Mouse (Mus musculus) left cerebral cortex, adult 9 months (tissue): ENCODE measurements at regions not wholly inside any gene's neighbourhood (a gene's known extent, or its start where the extent isn't known, plus 50 kb on each side); places are given as distances from the start of the nearest gene placed in this dataset.

Experiments
- DNase-seq, 2 experiments: peaks; one replicate each; pipeline ENCODE4 v3.0.0; 2022; ENCODE audit warnings: low spot score in 2 of 2

DNA sequence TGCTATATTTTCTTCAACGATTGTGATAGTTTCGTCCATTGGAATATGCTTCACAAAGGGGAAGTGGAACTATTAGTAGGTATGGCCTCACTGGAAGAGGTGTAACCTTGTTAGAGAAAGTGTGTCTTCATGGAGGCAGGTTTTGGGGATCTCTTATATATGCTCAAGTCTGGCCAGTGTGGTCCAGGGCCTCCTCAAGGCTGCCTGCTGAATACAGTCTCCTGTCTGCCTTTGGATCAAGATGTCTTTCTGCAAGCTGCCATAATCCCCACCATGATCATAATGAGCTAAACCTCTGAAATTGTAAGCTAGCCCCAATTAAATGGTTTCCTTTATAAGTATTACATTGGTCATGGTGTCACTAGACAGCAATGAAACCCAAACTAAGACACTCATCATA is 384.3 kb downstream of the Btbd3 start:
- DNase-seq, result no peak

DNA sequence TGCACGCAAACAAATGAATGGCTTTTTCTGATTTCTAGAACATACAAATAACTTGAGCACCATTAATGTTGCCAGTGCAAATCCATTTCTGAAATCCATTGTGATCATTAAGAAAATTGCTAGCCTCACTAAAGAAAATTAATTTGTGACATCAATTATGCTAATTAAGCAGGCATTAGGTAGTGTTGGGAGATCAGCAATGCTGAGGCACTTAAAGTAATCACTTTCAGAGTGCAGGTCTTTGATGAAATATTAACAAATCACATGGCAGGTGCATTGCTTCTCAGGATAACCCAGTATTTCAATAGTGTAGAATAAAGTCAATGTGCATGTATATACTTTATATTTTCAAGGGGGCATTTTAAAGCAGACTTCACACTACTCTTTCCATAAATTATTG is 385.0 kb downstream of the Btbd3 start:
- no peak for DNase-seq

DNA sequence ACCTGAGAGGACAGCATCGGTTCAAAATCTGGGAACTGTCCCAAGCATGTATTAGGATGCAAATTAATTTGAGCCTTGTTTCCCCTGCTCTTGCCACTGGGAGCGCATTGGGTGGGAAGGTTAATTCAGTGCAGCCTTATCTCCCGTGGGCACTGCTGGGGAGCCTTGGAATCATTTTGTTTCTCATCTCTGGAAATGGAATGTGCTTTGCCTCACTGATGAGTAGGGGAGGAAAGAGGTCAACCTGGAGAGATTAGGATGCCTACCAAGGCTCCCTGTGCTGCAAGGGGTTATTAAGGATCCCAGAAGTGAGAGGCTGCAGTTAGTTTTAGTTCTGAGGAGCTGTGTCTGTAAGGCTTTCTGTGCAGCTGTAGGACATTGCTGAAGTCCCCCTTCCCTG is 392.3 kb downstream of the Btbd3 start:
- DNase-seq, result no peak

DNA sequence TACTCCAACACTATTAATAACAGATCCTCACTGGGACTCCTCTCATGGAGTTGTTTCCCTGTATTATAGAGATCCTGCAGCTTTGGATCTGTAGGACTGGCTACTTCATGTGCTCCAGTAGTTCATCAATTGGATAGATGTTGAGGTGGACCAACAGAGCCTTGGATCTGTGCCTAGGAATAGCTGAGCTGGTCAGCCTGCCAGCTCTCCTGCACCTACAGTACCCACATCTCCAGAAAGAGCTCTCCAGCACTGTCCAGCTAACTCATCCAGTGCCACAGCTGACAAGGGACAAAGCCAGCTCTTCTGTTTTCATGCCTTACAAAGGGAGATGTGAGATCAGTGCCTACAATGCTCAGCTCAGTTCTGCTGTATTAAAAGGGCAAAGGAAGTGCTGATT is 403.0 kb downstream of the Btbd3 start:
- no peak for DNase-seq

DNA sequence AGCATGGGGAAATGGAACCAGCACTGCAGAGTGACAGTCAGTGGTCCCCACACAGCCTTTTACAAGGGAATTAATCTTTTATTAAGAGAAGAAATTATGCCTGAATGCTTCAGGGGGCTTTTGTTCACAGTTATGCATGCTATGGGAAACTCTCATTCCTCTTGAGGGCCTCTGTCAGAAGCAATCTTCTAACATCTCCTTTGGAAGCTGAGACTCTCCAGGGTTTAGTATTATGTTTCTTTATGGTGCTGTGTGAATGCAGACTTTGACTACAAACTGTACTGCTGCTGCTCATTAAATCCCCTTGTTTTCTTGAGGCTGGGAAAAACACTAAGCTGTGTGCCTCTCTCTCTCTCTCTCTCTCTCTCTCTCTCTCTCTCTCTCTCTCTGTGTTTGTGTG is 413.9 kb downstream of the Btbd3 start:
- no peak for DNase-seq

DNA sequence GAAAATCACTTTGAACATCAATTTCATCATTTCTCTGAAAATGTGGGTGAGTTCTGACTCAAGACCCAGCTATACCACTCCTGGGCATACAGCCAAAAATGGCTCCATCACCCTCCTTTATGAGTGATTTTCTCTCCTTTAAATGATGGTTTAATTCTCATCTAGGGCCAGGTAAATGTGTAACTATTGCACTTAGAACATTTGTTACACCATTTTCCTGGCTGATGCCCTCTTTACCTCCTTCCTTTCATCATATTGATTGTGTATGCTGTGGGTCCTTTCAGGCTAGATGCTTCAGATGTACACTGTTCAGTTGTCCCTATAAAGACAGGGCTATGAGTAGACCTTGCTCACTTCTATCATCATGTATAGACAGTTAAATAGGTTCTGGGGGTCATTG is 418.4 kb downstream of the Btbd3 start:
- no peak for DNase-seq

DNA sequence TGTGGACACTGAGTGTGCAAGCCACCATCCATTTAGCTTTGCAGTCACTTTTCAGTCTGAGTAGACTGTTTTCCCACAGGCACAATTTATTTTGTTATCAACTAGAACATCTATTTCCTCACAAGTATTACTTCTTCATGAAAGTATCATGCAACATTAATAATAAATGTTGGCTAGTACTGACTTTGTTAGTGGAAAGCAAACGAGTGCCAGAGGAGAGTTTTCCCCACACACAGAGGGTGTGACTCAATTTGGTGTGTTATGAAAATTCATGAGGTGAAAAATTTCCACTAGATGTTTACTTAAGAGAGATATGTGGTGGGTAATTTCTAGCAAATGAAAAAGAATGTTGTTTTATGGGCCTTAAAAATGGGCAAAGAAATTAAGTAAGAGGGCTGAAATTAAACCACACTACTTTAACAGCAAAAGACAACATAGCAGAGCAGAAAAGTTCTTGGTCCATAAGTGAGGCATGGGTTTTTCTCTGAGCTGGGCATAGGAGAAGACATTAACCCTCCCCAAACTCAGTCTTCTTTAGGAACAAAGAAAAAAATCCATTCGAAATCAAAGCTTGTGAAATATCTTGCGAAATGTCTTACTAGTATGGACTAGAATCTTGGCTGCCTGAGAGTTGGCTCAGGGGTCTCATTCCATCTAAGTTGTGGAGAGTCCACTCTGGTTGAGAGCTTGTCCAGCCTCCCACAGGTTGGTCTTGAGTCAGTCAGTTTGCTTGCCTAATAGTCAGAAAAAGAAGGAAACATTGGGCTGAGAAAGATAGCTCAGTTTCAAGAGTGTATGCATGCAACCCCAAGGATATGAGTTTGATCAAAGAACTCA is 419.1 kb downstream of the Btbd3 start:
- no peak for DNase-seq

DNA sequence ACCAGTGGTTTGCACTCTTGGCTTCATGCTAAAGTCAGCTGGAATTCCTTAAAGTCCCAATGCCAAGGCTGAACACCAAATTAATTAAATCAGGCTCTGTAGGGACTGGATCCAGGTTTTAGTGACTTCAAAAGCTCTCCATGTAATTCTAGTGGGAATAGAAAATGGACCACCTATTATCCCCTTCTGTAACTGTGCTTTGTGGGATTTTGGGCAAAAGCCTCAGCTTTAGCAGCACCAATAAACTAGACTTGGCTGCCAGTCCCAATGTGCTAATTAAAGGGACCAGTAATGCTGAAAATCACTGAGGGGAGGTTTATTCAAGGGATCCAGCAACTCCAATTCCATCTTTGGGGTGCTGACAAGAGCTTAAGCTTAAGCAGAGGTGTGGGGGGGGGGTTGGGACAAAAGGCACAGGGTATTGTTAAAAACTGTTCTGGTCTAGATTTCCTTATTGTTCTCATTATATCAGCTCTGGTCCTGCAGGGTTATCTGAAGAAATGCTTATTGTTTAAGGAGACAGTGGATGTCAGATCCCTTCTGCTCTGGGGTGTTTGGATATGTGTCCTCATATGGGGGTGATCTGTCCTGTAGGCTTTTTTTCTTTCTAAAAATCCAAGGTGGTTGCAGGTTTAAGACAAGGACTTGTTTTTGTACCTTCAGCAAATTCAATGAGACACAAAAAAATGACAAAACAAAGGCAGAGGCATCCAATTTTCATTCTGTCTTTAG is 431.9 kb downstream of the Btbd3 start:
- peak in 1 of 2 experiments; percentile 14 for DNase-seq

DNA sequence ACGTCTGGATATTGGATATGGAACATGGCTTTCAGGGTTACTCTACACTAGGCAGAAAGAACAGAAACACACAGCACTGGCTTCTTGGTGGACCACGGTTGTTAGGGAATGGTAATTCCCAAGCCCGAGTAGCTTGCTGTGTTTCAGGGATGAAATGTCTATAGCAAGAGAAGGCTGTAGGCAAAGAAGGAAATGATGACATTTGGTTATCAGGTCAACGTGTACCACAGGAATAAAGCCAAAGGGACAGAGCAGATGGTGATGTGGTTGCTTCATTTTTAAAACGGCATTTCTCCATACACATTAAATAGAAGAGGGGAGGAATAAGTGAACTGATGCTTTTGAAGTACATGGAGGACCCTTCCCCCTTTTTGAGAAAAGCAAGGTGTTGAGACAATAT is 433.1 kb downstream of the Btbd3 start:
- DNase-seq, result no peak

DNA sequence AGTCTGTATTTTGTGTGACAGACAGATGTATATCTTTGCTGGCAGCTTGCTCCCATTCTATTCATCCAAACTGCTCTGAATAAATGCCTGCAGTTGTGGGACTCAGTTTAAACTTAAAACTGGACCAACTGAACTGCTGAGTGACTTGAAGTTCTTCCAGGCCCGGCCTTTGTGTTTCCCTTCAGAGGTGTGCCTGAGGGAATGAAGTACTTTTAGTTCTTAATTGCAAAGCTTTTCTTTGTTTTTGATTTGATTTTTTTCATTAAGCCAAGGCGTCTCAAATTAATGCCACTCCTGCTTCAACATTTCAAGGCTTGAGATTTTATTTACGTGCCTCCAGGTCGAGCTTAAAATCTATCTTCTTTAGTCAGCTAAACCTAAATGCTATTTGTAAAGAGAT is 446.4 kb downstream of the Btbd3 start:
- DNase-seq, result no peak

DNA sequence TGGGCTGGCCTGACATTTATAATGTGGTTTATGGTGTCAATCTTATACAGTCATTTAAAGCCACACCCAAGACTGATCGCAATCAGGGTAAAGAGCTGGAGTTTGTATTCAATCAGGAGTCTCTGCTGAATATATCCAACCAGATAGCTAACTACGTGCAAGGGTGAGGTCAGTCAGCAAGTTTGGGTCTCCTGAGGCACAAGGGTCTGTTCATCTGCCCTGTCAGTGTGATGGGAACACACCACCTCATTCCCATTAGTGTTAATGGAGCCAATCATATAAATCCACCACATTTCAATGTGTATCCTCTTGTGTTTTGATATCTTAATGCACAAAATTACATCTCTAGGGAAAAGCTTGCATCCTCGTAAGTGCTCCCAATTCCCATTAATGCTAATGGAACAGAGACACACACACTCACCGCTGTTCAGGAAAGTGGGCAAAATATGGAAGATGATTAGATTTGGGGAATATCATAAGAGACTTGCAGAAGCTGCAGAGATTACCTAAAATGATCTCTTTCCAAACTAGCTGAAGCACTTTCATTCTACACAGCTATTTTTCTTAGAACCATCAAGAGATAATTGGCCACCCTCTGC is 447.7 kb downstream of the Btbd3 start:
- no peak for DNase-seq

DNA sequence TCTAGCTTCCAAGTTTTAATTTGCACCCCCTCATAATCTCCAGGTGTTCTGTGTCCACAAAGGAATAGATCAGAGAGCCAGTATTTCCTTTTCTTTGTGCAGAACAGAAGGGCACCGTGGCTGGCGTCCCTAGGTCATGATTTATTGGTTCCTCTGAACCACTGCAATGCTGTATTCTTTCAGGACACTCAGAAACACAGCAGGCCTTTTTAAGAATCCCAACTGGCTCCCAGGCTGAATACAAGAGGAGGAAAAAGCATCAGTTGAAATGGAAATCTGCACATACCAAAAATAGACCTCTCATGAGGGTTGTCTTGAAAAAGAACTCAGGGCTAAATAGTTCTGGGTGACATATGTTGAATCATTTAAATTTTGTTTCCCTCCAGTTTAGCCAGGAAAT is 452.4 kb downstream of the Btbd3 start:
- peak; percentile 10 to 50 for DNase-seq

DNA sequence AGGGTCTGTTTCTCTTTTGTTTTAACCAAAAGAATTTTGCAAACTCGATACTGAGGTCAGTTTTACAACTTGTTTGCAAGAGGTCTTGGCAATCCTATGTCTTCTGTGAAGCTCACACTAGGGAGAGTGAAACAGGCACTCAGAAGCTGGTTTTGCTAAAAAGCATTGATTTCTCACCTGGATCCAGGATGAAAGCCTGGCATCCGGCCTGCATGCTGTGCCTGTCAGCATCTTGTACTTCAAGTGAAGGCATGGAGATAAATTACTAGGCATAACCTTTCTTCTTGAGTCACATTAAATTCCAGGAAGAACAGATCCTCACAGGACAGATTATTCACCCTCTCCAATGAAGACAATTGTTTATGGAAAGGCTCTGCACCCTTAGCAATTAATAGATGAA is 477.5 kb downstream of the Btbd3 start:
- DNase-seq, result no peak

DNA sequence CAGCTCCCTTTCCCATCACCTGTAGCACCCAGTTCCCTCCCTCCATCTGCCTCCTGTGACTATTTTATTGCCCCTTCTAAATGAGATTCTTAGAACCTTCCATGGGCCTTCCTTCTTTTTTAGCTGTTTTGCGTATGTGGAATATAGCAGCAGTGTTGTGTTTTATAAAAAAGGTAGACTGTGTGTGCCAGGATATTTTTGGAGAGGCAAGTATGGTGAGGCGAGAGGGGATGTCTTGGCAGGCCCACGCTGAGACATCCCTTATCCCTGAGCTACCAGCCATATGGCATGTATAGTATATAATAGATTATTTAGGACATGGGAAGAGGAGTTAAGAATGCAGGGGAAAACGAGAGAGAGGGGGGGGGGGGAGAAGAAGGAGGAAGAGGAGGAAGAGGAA is 488.4 kb downstream of the Btbd3 start:
- DNase-seq, result peak; percentile 7 to 31

DNA sequence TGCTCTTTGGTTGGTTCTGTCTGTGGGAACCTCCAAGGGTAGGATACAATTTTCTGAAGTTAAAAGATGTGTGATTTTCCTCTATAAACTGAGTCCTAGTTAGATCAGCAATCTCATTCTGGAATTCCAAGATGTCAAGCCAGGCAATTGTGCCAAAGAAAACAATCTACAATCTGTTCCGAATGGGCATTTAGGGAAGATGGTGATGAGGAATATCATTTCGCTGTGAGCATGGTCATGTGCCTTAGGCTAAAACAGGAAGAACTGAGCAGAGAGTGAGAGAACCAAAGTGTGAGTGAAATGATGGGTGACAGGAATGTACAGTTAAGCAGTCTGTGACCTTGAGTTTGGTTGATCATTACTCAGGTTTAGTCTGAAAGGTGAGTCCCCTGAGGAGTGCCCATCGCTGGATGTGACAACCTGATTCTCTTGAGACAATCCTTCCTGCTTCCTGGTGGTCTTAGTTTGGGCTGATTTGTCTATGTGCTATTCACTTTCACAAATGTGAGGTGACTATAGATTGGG is 504.1 kb downstream of the Btbd3 start:
- no peak for DNase-seq

DNA sequence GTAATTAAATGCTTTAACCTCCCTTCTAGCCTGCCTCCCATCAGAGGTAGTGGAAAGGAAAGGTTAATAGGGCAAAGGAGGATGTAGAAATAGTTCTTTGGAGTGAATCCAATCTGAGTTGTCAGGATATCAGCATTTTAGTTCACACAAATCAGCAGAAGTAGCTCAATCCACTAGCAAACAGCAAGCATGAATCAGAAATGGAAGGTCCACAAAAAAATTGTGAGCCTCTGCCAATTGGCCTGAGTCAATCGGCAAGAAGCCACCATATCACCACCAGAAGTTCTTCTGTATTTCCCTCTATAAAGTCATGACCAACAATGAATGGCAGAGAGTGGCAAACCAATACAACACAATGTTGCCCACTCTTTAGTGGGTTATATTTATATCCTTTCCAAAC is 505.0 kb downstream of the Btbd3 start:
- DNase-seq, result no peak

DNA sequence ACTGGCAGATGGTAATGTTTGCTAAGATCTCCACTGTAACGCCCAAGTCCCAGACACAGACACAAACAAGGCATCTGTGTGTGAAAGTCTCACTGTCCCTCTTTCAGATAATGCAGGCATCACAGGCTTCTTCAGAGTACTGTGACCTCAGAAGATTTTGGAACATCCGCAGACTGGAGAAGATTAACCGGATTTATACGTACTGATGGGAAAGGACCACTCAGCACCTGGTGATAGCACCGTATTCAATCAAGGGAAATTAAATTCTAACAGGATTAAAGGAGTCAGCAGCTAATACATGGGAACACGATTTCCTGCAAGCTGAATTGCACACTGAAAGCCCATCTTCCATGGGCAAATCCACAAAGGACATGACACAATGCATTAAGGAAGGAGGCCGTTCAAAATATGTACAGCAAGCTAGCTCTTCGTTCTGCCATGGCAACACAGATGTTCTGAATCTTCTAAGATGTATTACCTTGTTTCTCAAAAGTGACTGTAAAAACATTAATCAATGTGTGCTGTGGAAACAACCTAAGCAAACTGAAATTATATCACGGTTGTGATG is 510.0 kb downstream of the Btbd3 start:
- no peak for DNase-seq

DNA sequence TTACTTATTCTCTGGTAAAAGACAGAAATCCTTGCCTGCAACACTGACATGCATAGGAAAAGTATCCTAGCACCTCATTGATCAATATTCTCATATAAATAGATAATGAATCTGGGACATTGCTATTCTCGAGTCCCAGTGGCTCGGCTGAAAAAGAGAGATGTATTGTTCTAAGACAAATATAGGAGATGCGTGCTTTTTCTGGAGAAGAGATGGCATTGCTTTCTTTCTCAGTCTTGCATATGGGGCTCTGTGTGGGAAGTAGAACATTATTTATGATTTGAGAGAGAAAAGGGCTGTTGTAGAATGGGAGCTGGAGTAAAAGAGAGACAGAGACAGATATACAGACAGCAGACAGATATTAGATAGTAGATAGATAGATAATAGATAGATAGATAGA is 527.4 kb downstream of the Btbd3 start:
- DNase-seq, result no peak

DNA sequence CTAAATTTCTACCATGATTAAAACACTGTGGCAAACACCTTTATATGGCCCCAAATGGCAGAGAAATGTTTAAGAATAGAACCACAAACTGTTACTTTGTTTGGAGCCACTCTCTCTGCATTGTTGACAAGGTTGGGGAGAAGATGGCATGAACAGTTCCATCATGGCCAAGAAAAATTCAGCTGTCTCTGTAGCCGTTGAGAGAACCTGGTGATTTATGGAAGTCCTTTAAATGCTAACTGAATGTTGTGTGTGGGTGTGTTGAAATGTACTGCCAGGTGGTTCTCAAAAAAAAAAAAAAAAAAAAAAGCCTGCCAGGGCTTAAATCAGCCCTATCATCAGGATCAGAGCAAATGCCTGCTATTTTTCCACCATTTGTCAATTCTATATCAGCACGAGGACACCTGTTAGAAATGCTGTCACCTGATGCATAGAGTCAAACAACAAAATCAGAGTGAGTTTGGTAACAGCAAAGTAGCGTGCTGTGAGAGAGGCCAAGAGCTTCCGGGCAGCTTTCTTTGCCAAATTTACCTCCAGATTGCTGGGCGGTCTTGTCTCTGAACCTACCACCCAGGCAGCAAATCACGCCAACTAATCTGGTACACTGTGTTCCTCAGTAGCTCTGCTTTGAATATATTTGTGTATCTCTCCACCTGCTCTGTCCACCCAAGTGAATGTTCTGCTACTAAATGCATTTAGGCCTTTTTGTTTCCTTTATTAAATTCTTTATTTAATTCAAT is 536.5 kb downstream of the Btbd3 start:
- peak in 1 of 2 experiments; percentile 72 for DNase-seq

DNA sequence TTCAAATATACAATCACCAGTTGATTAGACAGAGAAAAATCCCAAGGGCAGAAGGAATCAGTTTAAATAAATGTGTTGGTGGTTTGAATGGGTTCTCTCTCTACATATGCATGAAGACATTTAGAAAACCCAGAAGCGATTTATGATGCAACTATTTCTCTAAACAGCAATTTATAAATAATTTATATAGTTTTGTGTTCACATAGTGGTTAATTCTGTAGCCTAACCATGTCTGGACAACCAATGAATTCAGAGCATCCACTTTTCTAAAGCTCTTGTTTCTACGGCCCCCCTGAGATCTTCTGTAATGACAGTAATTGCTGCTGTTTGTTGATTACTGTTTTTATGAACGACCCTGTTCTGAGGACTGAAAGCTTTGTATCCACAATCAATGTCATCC is 549.8 kb downstream of the Btbd3 start:
- no peak for DNase-seq

DNA sequence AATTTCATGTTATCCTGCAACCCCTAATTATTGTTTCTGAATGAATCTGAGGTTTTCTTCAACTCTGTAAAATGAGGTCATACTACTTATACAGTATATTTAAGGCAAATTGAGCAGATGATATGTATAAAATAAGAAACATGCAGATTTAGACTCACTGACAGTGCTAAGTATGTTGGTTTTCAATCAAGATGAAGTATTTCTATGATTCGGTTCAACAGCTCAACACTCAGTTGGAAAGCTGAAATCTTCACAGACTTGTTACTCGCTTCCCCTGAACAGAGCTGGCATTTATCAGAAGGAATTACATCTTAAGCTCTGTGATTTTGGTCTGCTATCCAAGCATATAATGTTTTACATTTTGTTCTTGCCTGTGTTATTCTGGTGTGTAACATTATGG is 553.4 kb downstream of the Btbd3 start:
- DNase-seq, result no peak

DNA sequence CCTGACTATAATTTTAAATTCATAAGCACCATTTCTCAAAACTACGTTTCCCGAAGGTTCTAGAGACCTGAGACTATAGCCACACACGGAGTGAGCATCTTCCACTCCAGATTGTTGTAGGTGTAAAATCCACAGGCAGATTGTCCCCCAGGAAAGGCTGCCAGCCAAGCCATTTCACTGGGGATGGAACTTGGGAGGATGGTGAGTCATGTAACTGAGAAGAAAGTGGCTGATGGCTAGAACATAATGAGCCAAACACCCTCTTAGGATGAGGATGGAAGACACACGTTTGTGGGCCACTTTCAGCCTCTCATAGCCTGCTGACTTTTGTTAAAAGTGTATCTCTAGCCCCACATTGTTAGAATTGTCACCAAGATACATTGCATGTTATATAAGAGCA is 564.1 kb downstream of the Btbd3 start:
- peak; percentile 59 to 90 for DNase-seq
